Mouse (Mus musculus) testis, adult 2 months (tissue): ENCODE data around the gene Gm20388.

Source experiments
- CTCF ChIP-seq: fragments of 200-500 bp; IDR thresholded peaks from 2 replicates; pipeline ENCODE4 v1.5.1; 2012; ENCODE audit warnings: low read depth, mild to moderate bottlenecking, inconsistent platforms, low read length, moderate library complexity; ENCODE audit not compliant: control insufficient read depth, insufficient read depth, insufficient replicate concordance
- POLR2A ChIP-seq: fragments of 200-500 bp; IDR thresholded peaks from 2 replicates; pipeline ENCODE4 v1.6.1; 2012; ENCODE audit warnings: low read depth, mild to moderate bottlenecking, inconsistent platforms, low read length, moderate library complexity; ENCODE audit not compliant: control insufficient read depth

GRCm38 (mm10) chr8:120888005-120888404 lies 977.4 kb downstream of the Gm20388 start:
- TF ChIP-seq CTCF = no peak
- no peak for TF ChIP-seq POLR2A
